Mouse (Mus musculus): Measurements from ENCODE around the gene Hist1h2ad. TPM values are rescaled to one million over a fixed set of nuclear protein-coding genes. Genes with fewer than 3 reads are reported as not detected.
"Not testable (repeated sequence)": the region's sequence is repeated elsewhere in the genome, so short reads cannot be mapped to it uniquely, and the experiment has no call there.

Gene Hist1h2ad
- polyA plus RNA-seq, 1 experiment from 2014 or later, result 1.6 TPM

DNA sequence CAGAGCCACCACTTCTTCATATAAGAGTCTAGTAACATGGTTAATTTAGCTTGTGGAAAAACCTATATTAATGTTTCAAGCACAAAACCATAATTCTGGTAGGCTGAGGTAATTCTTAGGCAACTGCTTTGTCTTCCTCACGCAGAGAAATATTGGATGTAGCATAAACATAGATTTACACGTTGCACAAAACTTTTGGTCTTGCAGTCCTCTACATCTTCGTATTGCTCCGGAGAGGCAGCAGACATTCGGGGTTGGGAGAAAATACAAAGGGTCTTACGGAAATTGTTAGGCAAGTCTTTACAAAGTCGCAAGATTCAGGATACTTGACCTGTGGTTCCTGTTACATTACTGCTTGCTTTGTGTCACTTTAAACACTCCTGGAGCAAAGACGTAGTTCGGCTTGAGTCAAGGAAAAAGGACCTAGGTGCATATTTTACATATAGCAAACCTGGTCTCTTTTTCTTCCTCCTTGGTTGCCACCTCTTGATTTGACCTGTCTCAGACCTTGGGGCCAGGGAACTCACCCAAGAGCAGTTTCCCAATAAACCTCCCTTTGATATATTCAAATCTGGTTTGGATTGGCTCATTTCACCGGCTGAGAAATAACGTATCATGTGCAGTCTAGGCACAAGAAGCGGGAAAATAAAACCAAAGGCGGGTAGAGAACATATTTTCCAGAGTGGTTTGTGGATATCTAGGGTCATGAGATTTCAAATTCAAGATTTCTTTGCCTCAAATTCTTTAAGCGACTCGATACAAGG is 39.6 kb upstream of the Hist1h2ad start:
- no peaks in the 10 kb centered on the region for H3K36me3 ChIP-seq (replicated peaks)
- H3K27ac ChIP-seq, result peak overlapping the region; percentile 48; the same call in 1 of the 2 replicates
- no peak for ATAC-seq (replicated peaks)
- H3K27me3 ChIP-seq (replicated peaks), result no peaks in the 10 kb centered on the region
- peak overlapping the region; percentile 12; the same call in 1 of the 2 replicates for H3K9ac ChIP-seq
- peak overlapping the region; percentile 85 for H3K4me2 ChIP-seq
- H3K4me3 ChIP-seq, result peak overlapping the region; percentile 54
- H3K9me3 ChIP-seq, result no peaks in the 10 kb centered on the region
- WGBS, result under 1% methylated on average over 15 of the region's 15 CpGs
- H3K4me1 ChIP-seq, result peaks cover 37% of the 10 kb centered on the region

DNA sequence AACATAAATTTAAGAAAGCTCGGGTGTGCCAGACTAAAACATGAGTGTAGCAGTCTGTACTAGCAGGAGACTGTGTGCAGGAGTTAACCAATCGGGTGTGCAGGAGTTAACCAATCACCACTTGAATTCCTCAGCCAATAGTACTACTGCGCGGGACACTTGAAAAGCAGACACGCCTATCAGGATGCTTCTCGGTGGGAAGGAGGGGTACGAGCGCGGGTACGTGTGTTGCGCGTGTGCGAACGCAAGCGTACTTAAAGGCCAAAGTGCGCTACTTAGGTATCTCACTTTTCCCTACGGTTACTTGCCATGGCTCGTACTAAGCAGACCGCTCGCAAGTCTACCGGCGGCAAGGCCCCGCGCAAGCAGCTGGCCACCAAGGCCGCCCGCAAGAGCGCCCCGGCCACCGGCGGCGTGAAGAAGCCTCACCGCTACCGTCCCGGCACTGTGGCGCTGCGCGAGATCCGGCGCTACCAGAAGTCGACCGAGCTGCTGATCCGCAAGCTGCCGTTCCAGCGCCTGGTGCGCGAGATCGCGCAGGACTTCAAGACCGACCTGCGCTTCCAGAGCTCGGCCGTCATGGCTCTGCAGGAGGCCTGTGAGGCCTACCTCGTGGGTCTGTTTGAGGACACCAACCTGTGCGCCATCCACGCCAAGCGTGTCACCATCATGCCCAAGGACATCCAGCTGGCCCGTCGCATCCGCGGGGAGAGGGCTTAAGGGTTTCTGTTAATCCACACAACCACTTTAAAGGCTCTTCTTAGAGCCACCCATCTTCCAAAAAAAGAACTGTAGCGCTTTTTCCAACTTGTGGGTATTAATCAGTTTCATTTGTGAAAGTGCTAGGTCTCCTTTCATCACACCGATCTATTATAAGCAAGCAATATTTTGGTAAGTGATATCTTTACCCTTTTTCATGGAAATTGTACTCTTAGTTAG is 38.8 kb upstream of the Hist1h2ad start, which contains the start of gene Hist1h3g:
Hist1h3g (plus strand) TSS at position 286 of the 939 bp plus-strand sequence.
- ATAC-seq (replicated peaks), result peak; percentile 89
- under 1% methylated on average over 50 of the region's 62 CpGs for WGBS
- H3K9ac ChIP-seq, result peak within 1 kb of the TSS; percentile 12; the same call in 1 of the 2 replicates
- H3K4me3 ChIP-seq, result peak within 1 kb of the TSS; percentile 54
- not testable (repeated sequence) for H3K27me3 ChIP-seq (replicated peaks); H3K36me3 ChIP-seq (replicated peaks); H3K9me3 ChIP-seq
- H3K4me1 ChIP-seq, result peaks cover 31% of the 10 kb centered on the region
- peak within 1 kb of the TSS; percentile 85 for H3K4me2 ChIP-seq
- H3K27ac ChIP-seq, result peak within 1 kb of the TSS; percentile 48; the same call in 1 of the 2 replicates

DNA sequence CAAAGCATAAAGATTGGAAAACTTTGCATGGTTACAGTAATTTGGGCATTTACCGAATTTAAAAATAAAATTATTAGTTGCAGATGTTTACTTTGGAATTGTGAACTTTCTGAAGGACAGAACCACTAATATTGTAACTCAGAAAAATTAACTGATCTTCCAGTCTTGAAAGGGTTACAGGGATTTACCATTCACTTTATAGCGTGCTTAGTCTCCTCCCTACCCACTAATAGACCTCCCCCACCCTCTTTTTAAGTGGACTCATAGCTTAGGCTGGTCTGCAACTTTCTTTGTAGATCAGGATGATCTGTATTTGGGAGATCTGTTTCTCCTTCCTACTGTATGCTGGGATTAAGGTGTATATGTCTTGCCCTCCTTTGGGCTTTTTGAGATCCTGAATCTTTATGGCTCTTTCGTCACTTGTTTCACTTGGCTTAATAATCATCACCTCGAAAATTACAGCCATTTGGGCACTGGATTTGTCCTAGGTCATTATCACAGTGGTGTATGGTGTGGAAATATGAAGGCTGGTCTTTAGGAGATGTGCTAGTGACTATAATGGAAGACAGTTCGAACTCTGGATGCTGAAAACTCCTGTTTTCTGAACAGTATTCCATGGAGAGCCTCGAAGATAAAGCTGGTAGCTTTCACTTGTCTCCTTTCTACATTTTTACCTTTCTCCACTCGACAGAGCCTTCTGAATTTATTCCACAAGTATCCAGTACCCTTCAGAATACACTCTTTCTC is 37.9 kb upstream of the Hist1h2ad start:
- Histone ChIP-seq H3K9ac (no peak overlapping the region), H3K9me3 (no peaks in the 10 kb centered on the region), H3K27ac (no peak overlapping the region), H3K4me2 (peak overlapping the region; percentile 85), H3K4me3 (no peak overlapping the region), H3K36me3 (replicated peaks) (no peaks in the 10 kb centered on the region), H3K27me3 (replicated peaks) (no peaks in the 10 kb centered on the region), H3K4me1 (peaks cover 31% of the 10 kb centered on the region)
- ATAC-seq (replicated peaks), result no peak
- 17% methylated on average over 7 of the region's 7 CpGs for WGBS

DNA sequence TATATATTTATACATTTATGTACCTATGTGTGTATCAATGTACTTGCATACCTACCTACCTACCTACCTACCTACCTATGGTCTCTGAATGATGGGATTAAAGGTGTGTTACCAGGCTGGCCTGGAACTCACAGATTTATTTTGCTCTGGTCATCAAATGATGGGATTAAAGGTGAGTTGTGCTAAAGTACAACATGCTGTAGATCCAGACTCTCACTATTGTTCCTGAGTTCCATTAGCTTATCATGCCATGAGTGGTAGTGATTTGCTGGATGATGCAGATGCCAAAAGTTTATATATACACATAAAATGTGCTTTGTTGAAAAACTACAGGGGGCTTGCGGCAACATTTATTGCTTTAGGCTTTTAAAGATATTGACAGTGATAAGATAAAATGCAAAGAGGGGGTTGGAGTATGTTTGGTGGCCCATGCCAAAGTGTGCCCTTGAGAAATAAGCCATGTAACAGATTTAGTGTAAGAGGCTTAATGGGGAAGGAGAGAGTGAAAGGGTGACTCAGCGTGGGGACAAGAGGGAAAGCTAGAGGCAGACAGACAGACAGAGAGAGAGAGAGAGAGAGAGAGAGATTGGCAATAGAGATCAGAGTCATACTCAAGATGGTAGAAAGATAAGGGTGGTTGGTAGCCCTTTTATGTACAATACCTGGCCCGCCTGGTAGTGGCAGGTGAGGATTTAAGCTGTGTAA is 37.0 kb upstream of the Hist1h2ad start:
- no peak overlapping the region for H3K4me2 ChIP-seq
- H3K4me1 ChIP-seq, result peaks cover 27% of the 10 kb centered on the region

DNA sequence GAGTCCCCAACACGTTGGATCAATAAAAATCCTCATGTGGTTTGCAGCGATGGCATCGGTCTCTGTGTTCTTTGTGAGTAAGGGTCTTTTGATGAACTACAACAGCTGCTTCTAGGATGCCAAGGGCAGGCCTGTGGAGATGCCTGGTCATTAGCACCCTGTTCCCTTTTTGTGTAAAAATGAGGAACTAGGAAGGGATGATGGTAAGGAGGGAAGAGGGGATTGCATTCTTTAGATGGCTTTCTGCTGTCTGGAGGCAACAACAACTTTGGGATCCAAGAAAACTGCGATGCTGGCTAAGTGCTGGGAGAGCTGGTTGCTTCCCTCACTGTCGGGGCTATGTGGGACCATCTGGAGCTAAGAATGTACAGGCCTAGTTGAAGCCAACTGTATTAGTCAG is 35.9 kb upstream of the Hist1h2ad start:
- Histone ChIP-seq H3K9ac (no peak overlapping the region), H3K4me1 (peaks cover 21% of the 10 kb centered on the region), H3K27ac (no peak overlapping the region), H3K27me3 (replicated peaks) (no peaks in the 10 kb centered on the region), H3K4me2 (no peak overlapping the region), H3K36me3 (replicated peaks) (no peaks in the 10 kb centered on the region), H3K4me3 (no peak overlapping the region), H3K9me3 (no peaks in the 10 kb centered on the region)
- WGBS, result 81% methylated on average over 5 of the region's 5 CpGs
- ATAC-seq (replicated peaks), result no peak

More for the DNA sequence above, 37.0 kb upstream of the Hist1h2ad start:
- WGBS, result 78% methylated on average over 3 of the region's 3 CpGs
- Histone ChIP-seq H3K36me3 (replicated peaks) (no peaks in the 10 kb centered on the region), H3K27ac (no peak overlapping the region), H3K4me3 (no peak overlapping the region), H3K9me3 (no peaks in the 10 kb centered on the region), H3K9ac (no peak overlapping the region), H3K27me3 (replicated peaks) (no peaks in the 10 kb centered on the region)
- ATAC-seq (replicated peaks), result no peak

DNA sequence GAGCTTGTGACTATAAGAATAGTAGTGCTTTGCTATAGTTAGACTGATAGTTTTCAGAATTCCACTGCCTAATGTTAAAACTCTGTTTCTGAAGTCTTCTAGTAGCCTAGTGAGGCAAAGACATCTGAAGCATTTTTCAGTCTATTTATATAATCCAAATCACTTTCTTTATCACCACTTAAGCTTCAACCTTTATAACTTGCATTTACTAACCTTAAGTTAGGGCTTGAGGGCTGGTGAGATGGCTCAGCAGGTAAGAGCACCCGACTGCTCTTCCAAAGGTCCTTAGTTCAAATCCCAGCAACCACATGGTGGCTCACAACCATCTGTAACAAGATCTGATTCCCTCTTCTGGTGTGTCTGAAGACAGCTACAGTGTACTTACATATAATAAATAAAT is 34.4 kb upstream of the Hist1h2ad start:
- H3K4me2 ChIP-seq, result not testable (repeated sequence)

DNA sequence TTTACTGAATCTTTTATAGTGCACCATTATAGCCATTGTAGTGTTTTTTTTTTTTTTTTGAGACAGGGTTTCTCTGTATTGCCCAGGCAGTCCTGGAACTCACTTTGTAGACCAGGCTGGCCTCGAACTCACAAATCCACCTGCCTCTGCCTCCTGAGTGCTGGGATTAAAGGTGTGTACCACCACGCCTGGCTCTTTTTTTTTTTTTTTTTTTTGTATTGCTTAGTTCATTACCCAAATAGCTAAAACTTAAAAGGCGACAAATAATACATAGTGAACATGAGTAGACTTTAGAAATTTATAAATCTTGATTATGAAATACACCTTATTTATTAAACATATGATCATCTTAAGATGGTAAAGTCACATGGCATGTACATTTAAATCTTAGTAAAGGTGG is 32.7 kb upstream of the Hist1h2ad start:
- no peak overlapping the region for H3K4me2 ChIP-seq
- WGBS, result 88% methylated on average over 3 of the region's 3 CpGs
- no peaks in the 10 kb centered on the region for H3K27me3 ChIP-seq (replicated peaks)
- H3K36me3 ChIP-seq (replicated peaks), result no peaks in the 10 kb centered on the region
- no peak overlapping the region for H3K27ac ChIP-seq
- peaks cover 5% of the 10 kb centered on the region for H3K4me1 ChIP-seq
- ATAC-seq (replicated peaks), result no peak
- H3K9me3 ChIP-seq, result no peaks in the 10 kb centered on the region
- H3K9ac ChIP-seq, result no peak overlapping the region
- no peak overlapping the region for H3K4me3 ChIP-seq

More for the DNA sequence above, 34.4 kb upstream of the Hist1h2ad start:
- not testable (repeated sequence) for H3K9ac ChIP-seq; H3K4me3 ChIP-seq; H3K36me3 ChIP-seq (replicated peaks); ATAC-seq (replicated peaks); H3K27ac ChIP-seq; H3K27me3 ChIP-seq (replicated peaks); H3K9me3 ChIP-seq
- WGBS, result 81% methylated on average over 1 of the region's 1 CpGs
- peaks cover 10% of the 10 kb centered on the region for H3K4me1 ChIP-seq

DNA sequence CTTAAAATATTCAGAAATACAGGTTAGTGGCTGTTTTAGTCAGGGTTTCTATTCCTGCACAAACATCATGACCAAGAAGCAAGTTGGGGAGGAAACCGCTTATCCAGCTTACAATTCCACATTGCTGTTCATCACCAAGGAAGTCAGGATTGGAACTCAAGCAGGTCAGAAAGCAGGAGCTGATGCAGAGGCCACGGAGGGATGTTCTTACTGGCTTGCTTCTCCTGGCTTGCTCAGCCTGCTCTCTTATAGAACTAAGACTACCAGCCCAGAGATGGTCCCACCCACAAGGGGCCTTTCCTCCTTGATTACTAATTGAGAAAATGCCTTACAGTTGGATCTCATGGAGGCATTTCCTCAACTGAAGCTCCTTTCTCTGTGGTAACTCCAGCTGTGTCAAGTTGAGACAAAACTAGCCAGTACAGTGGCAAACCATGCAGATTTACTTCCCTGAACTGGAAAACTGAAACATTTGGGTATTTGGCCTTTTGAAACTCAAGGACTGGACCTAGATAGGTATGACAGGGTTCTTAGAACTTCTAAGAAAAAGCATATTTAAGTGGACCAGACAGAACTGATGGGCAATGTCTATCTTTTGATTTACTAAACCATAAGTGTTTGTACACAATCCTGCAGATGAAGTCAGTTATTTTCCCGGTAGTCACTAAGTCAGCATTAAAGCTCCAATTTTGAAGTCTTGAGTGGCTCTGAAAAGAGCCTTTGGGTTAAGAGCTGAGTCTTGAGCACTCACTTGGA is 31.8 kb upstream of the Hist1h2ad start:
- peak overlapping the region; percentile 86 for H3K4me2 ChIP-seq
- not testable (repeated sequence) for H3K4me1 ChIP-seq; H3K36me3 ChIP-seq (replicated peaks); H3K27me3 ChIP-seq (replicated peaks); ATAC-seq (replicated peaks); H3K9me3 ChIP-seq
- H3K4me3 ChIP-seq, result peak overlapping the region; percentile 45
- peak overlapping the region; percentile 41 for H3K9ac ChIP-seq
- H3K27ac ChIP-seq, result peak overlapping the region; percentile 72; the same call in 1 of the 2 replicates
- 5% methylated on average over 3 of the region's 3 CpGs for WGBS

DNA sequence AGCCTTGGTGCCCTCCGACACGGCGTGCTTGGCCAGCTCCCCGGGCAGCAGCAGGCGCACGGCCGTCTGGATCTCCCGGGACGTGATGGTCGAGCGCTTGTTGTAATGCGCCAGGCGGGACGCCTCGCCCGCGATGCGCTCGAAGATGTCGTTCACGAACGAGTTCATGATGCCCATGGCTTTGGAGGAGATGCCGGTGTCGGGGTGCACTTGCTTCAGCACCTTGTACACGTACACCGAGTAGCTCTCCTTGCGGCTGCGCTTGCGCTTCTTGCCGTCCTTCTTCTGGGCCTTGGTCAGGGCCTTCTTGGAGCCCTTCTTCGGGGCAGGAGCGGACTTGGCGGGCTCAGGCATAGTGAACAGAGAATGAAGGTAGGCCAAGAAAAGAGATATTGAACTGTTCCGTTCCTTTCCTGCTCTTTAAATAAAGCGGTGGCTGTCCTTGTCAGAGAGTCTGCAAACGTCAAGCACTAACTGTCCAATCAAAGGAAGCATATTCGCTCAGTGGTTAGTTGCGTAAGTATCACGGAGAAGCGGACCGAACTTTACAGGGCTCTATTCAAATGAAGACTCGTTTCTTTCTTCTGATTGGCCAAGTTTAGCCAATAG is 31.1 kb upstream of the Hist1h2ad start, which contains the start of gene Hist1h2bh:
Hist1h2bh (minus strand) TSS at position 394 of the 609 bp plus-strand sequence.
- not testable (repeated sequence) for H3K9me3 ChIP-seq; H3K36me3 ChIP-seq (replicated peaks); H3K4me1 ChIP-seq; H3K27me3 ChIP-seq (replicated peaks)
- Histone ChIP-seq H3K9ac (peak within 1 kb of the TSS; percentile 58), H3K4me2 (peak within 1 kb of the TSS; percentile 86), H3K27ac (peak within 1 kb of the TSS; percentile 91), H3K4me3 (peak within 1 kb of the TSS; percentile 52)
- under 1% methylated on average over 32 of the region's 42 CpGs for WGBS
- peak; percentile 88 for ATAC-seq (replicated peaks)

DNA sequence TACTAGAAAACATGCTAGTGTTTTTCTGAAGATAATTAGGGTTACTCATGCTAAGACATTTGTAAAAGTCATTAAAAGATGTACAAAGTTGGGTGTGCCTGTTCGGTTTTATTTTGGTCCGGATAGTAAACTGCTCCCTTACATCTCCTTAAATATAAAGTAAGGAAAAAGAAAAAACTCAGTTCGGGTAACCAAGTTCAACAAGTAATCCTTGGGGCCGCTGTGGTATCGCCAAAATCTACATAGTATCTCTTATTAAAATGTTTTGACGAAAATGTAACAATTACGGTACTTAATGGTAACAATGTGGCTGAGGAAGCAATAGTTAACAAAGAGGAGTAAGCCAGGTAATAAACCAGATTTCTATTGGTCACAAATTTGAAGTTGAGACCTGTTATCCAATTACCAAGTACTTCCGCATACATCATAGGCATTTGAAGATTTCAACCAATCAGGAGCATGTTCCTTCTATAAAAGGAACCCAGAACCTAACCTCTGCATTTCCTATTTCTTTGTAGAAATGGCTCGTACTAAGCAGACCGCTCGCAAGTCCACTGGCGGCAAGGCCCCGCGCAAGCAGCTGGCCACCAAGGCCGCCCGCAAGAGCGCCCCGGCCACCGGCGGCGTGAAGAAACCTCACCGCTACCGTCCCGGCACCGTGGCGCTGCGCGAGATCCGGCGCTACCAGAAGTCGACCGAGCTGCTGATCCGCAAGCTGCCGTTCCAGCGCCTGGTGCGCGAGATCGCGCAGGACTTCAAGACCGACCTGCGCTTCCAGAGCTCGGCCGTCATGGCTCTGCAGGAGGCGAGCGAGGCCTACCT is 30.0 kb upstream of the Hist1h2ad start, which contains the start of gene Hist1h3f:
Hist1h3f (plus strand) TSS at position 88 of the 822 bp plus-strand sequence.
- Histone ChIP-seq H3K4me2 (peak within 1 kb of the TSS; percentile 86), H3K27ac (peak within 1 kb of the TSS; percentile 91), H3K27me3 (replicated peaks) (no peaks in the 10 kb centered on the region), H3K9me3 (no peaks in the 10 kb centered on the region), H3K4me3 (peak within 1 kb of the TSS; percentile 52), H3K9ac (peak within 1 kb of the TSS; percentile 58), H3K4me1 (peaks cover 5% of the 10 kb centered on the region), H3K36me3 (replicated peaks) (no peaks in the 10 kb centered on the region)
- 1% methylated on average over 31 of the region's 45 CpGs for WGBS
- peak; percentile 97 for ATAC-seq (replicated peaks)

All from midbrain, embryonic 15.5 days (tissue).